Mouse (Mus musculus): ENCODE measurements at regions not wholly inside any gene's neighbourhood (a gene's known extent, or its start where the extent isn't known, plus 50 kb on each side); places are given as distances from the start of the nearest gene placed in this dataset.

- DNase-seq = no peak
These were observed 58.3 kb downstream of the Tmem100 start for GRCm38 (mm10) chr11:90088473-90088872.

- no peak for DNase-seq
These were observed 63.9 kb downstream of the Tmem100 start for GRCm38 (mm10) chr11:90094052-90094451.

GRCm38 (mm10) chr11:90094700-90095355 lies 64.7 kb downstream of the Tmem100 start:
- no peak for DNase-seq

GRCm38 (mm10) chr11:90098471-90098870 lies 68.3 kb downstream of the Tmem100 start:
- DNase-seq = no peak

- DNase-seq = no peak
These were observed 69.0 kb downstream of the Tmem100 start for GRCm38 (mm10) chr11:90099178-90099577.

GRCm38 (mm10) chr11:90100161-90100560 lies 70.0 kb downstream of the Tmem100 start:
- no peak for DNase-seq

- peak; percentile 62 for DNase-seq
These were observed 71.1 kb downstream of the Tmem100 start for GRCm38 (mm10) chr11:90101284-90101683.

- peak; percentile 33 for DNase-seq
These were observed 76.1 kb downstream of the Tmem100 start for GRCm38 (mm10) chr11:90106063-90106798.

GRCm38 (mm10) chr11:90109681-90110111 lies 77.8 kb upstream of the Gm45716 start:
- DNase-seq = no peak

- DNase-seq = no peak
These were observed 77.3 kb upstream of the Gm45716 start for GRCm38 (mm10) chr11:90110170-90110569.

- no peak for DNase-seq
These were observed 75.3 kb upstream of the Gm45716 start for GRCm38 (mm10) chr11:90112174-90112573.

- DNase-seq = no peak
These were observed 70.5 kb upstream of the Gm45716 start for GRCm38 (mm10) chr11:90116676-90117663.

GRCm38 (mm10) chr11:90117664-90118295 lies 69.7 kb upstream of the Gm45716 start:
- no peak for DNase-seq

- no peak for DNase-seq
These were observed 65.6 kb upstream of the Gm45716 start for GRCm38 (mm10) chr11:90121902-90122301.

GRCm38 (mm10) chr11:90122709-90123108 lies 64.8 kb upstream of the Gm45716 start:
- DNase-seq = no peak

- peak; percentile 36 for DNase-seq
These were observed 63.6 kb upstream of the Gm45716 start for GRCm38 (mm10) chr11:90123851-90124250.

- DNase-seq = no peak
These were observed 61.2 kb upstream of the Gm45716 start for GRCm38 (mm10) chr11:90126289-90126688.

GRCm38 (mm10) chr11:90128865-90129415 lies 58.5 kb upstream of the Gm45716 start:
- DNase-seq = no peak

- peak; percentile 65 for DNase-seq
These were observed 57.5 kb upstream of the Gm45716 start for GRCm38 (mm10) chr11:90129793-90130624.

GRCm38 (mm10) chr11:90130635-90131034 lies 56.8 kb upstream of the Gm45716 start:
- DNase-seq = peak; percentile 73

GRCm38 (mm10) chr11:90132579-90132978 lies 54.9 kb upstream of the Gm45716 start:
- no peak for DNase-seq

Measured in heart, postnatal 4 days (tissue).